Mouse (Mus musculus) liver, embryonic 15.5 days (tissue): Measurements from ENCODE around the gene Slc2a4. TPM values are rescaled to one million over a fixed set of nuclear protein-coding genes. Genes with fewer than 3 reads are reported as not detected.
"Not testable (repeated sequence)": the region's sequence is repeated elsewhere in the genome, so short reads cannot be mapped to it uniquely, and the experiment has no call there.

ENCODE experiments used
- ATAC-seq: fragments of 200-750 bp; cut with Nextera tagmentation; 2 replicates; pipeline ENCODE4 v1.8.0; 2017; ENCODE audit warnings: moderate number of reproducible peaks, mild to moderate bottlenecking, moderate library complexity; ENCODE audit not compliant: insufficient read depth
- H3K27ac ChIP-seq: fragments of 300-500 bp; sonication (generic); replicated peaks from 2 replicates; pipeline ENCODE4 v1.5.1; 2015; ENCODE audit warnings: mild to moderate bottlenecking, inconsistent platforms
- H3K27me3 ChIP-seq: fragments of 300-500 bp; sonication (generic); 2 replicates; pipeline ENCODE4 v1.6.1; 2015; ENCODE audit warnings: mild to moderate bottlenecking, inconsistent platforms
- H3K36me3 ChIP-seq: fragments of 300-500 bp; sonication (generic); replicated peaks from 2 replicates; pipeline ENCODE4 v1.6.1; 2015; ENCODE audit warnings: moderate library complexity, mild to moderate bottlenecking, inconsistent platforms
- H3K4me1 ChIP-seq: fragments of 300-500 bp; sonication (generic); replicated peaks from 2 replicates; pipeline ENCODE4 v1.6.1; 2015; ENCODE audit warnings: inconsistent platforms
- H3K4me2 ChIP-seq: fragments of 300-500 bp; sonication (generic); 2 replicates; pipeline ENCODE4 v1.6.1; 2015; ENCODE audit warnings: moderate library complexity, mild to moderate bottlenecking, inconsistent platforms
- H3K4me3 ChIP-seq: fragments of 300-500 bp; sonication (generic); replicated peaks from 2 replicates; pipeline ENCODE4 v1.5.1; 2015; ENCODE audit warnings: mild to moderate bottlenecking, inconsistent platforms
- H3K9ac ChIP-seq: fragments of 300-500 bp; sonication (generic); 2 replicates; pipeline ENCODE4 v1.6.1; 2015; ENCODE audit warnings: moderate library complexity, mild to moderate bottlenecking, inconsistent platforms
- H3K9me3 ChIP-seq: fragments of 300-500 bp; sonication (generic); replicated peaks from 2 replicates; pipeline ENCODE4 v1.6.1; 2016; ENCODE audit warnings: inconsistent platforms
- WGBS: fragments of 180-500 bp; shearing (Covaris S2); methylation state at CpG from one replicate; pipeline ENCODE4 v1.1.7; 2015; ENCODE audit warnings: mixed read lengths; ENCODE audit not compliant: insufficient replicate concordance; 5-methylcytosine and 5-hydroxymethylcytosine counted together
- polyA plus RNA-seq: library from polyadenylated mRNA; unstranded; fragments of >200 nt; fragmentation: Nextera tagmentation; extraction: Ambion mirVana; gene quantifications from 2 replicates; pipeline ENCODE4 v1.2.1, GENCODE M21; 2015

Gene Slc2a4
- polyA plus RNA-seq, 1 experiment from 2014 or later = 19.9 TPM

- no peaks in the 10 kb centered on the region for H3K9me3 ChIP-seq
- 66% methylated on average over 5 of the region's 5 CpGs for WGBS
- H3K4me2 ChIP-seq = peak overlapping the region; percentile 90
- H3K36me3 ChIP-seq = peaks cover 52% of the 10 kb centered on the region
- ATAC-seq = no peak
- no peaks in the 10 kb centered on the region for H3K27me3 ChIP-seq
- H3K9ac ChIP-seq = peak overlapping the region; percentile 20; the same call in 1 of the 2 replicates
- H3K27ac ChIP-seq = peak overlapping the region; percentile 97
- H3K4me1 ChIP-seq = peaks cover 70% of the 10 kb centered on the region
- peak overlapping the region; percentile 88; the same call in 1 of the 2 replicates for H3K4me3 ChIP-seq
Measured at GRCm38 (mm10) chr11:69918118-69918517, 29.9 kb downstream of the Slc2a4 start.

GRCm38 (mm10) chr11:69917379-69917948 is 30.5 kb downstream of the Slc2a4 start:
- H3K4me3 ChIP-seq = peak overlapping the region; percentile 86

GRCm38 (mm10) chr11:69916652-69917378 is 31.2 kb downstream of the Slc2a4 start:
- not testable (repeated sequence) for H3K27me3 ChIP-seq, H3K9me3 ChIP-seq, ATAC-seq
- Histone ChIP-seq H3K27ac (peak overlapping the region; percentile 97), H3K4me3 (peak overlapping the region; percentile 86), H3K4me2 (peak overlapping the region; percentile 90), H3K36me3 (peaks cover 65% of the 10 kb centered on the region), H3K4me1 (peaks cover 64% of the 10 kb centered on the region), H3K9ac (peak overlapping the region; percentile 90)
- 22% methylated on average over 7 of the region's 7 CpGs for WGBS

More at GRCm38 (mm10) chr11:69917379-69917948, 30.5 kb downstream of the Slc2a4 start:
- peak overlapping the region; percentile 20; the same call in 1 of the 2 replicates for H3K9ac ChIP-seq
- no peak for ATAC-seq
- no peaks in the 10 kb centered on the region for H3K27me3 ChIP-seq
- no peaks in the 10 kb centered on the region for H3K9me3 ChIP-seq
- H3K27ac ChIP-seq = peak overlapping the region; percentile 97
- 64% methylated on average over 8 of the region's 8 CpGs for WGBS
- H3K4me2 ChIP-seq = peak overlapping the region; percentile 90
- H3K36me3 ChIP-seq = peaks cover 59% of the 10 kb centered on the region
- H3K4me1 ChIP-seq = peaks cover 69% of the 10 kb centered on the region

- ATAC-seq = peak; percentile 62
- H3K4me3 ChIP-seq = peak overlapping the region; percentile 86
- H3K27ac ChIP-seq = peak overlapping the region; percentile 97
- peak overlapping the region; percentile 90 for H3K9ac ChIP-seq
- peaks cover 64% of the 10 kb centered on the region for H3K4me1 ChIP-seq
- no peaks in the 10 kb centered on the region for H3K9me3 ChIP-seq
- H3K27me3 ChIP-seq = no peaks in the 10 kb centered on the region
- H3K4me2 ChIP-seq = peak overlapping the region; percentile 90
- WGBS = 17% methylated on average over 5 of the region's 5 CpGs
- H3K36me3 ChIP-seq = peaks cover 74% of the 10 kb centered on the region
Measured at GRCm38 (mm10) chr11:69915667-69916627, 32.0 kb downstream of the Slc2a4 start.

- Histone ChIP-seq H3K9me3 (no peaks in the 10 kb centered on the region), H3K4me3 (peak overlapping the region; percentile 86), H3K4me2 (peak overlapping the region; percentile 90), H3K27me3 (no peaks in the 10 kb centered on the region), H3K4me1 (peaks cover 64% of the 10 kb centered on the region), H3K27ac (peak overlapping the region; percentile 97), H3K36me3 (peaks cover 84% of the 10 kb centered on the region), H3K9ac (peak overlapping the region; percentile 90)
- ATAC-seq = no peak
- WGBS = 20% methylated on average over 9 of the region's 9 CpGs
Measured at GRCm38 (mm10) chr11:69914917-69915430, 33.0 kb downstream of the Slc2a4 start.

GRCm38 (mm10) chr11:69914372-69914764 is 33.6 kb downstream of the Slc2a4 start:
- WGBS = under 1% methylated on average over 17 of the region's 17 CpGs
- peak; percentile 24; the same call in 1 of the 2 replicates for ATAC-seq
- H3K4me3 ChIP-seq = peak overlapping the region; percentile 86
- peaks cover 62% of the 10 kb centered on the region for H3K4me1 ChIP-seq
- no peaks in the 10 kb centered on the region for H3K27me3 ChIP-seq
- peak overlapping the region; percentile 97 for H3K27ac ChIP-seq
- H3K9ac ChIP-seq = peak overlapping the region; percentile 90
- peaks cover 88% of the 10 kb centered on the region for H3K36me3 ChIP-seq
- no peaks in the 10 kb centered on the region for H3K9me3 ChIP-seq
- H3K4me2 ChIP-seq = peak overlapping the region; percentile 90

GRCm38 (mm10) chr11:69913554-69914371 is 34.2 kb downstream of the Slc2a4 start, which contains the start of gene Gps2:
Gene Gps2, plus strand, starts transcription at chr11:69913888.
- ATAC-seq = peak; percentile 67
- 1% methylated on average over 61 of the region's 61 CpGs for WGBS
- H3K36me3 ChIP-seq = peaks cover 88% of the 10 kb centered on the region
- H3K4me3 ChIP-seq = peak within 1 kb of the TSS; percentile 86
- H3K9ac ChIP-seq = peak within 1 kb of the TSS; percentile 90
- peak within 1 kb of the TSS; percentile 97 for H3K27ac ChIP-seq
- H3K4me1 ChIP-seq = peaks cover 56% of the 10 kb centered on the region
- no peaks in the 10 kb centered on the region for H3K27me3 ChIP-seq
- H3K4me2 ChIP-seq = peak within 1 kb of the TSS; percentile 90
- H3K9me3 ChIP-seq = no peaks in the 10 kb centered on the region

GRCm38 (mm10) chr11:69912716-69913530 is 35.1 kb downstream of the Slc2a4 start:
- no peaks in the 10 kb centered on the region for H3K27me3 ChIP-seq
- peaks cover 88% of the 10 kb centered on the region for H3K36me3 ChIP-seq
- H3K4me1 ChIP-seq = peaks cover 48% of the 10 kb centered on the region
- peak overlapping the region; percentile 90 for H3K4me2 ChIP-seq
- H3K27ac ChIP-seq = peak overlapping the region; percentile 97
- peak overlapping the region; percentile 86 for H3K4me3 ChIP-seq
- H3K9ac ChIP-seq = peak overlapping the region; percentile 90
- no peak for ATAC-seq
- WGBS = 75% methylated on average over 15 of the region's 15 CpGs
- no peaks in the 10 kb centered on the region for H3K9me3 ChIP-seq

GRCm38 (mm10) chr11:69911701-69912100 is 36.3 kb downstream of the Slc2a4 start:
- 77% methylated on average over 6 of the region's 6 CpGs for WGBS
- ATAC-seq = no peak
- Histone ChIP-seq H3K4me1 (peaks cover 36% of the 10 kb centered on the region), H3K4me3 (no peak overlapping the region), H3K9me3 (no peaks in the 10 kb centered on the region), H3K4me2 (no peak overlapping the region), H3K27ac (no peak overlapping the region), H3K36me3 (peaks cover 88% of the 10 kb centered on the region), H3K9ac (no peak overlapping the region), H3K27me3 (no peaks in the 10 kb centered on the region)
